Mouse (Mus musculus): Measurements from ENCODE around the gene Tmem270.
"Not testable (repeated sequence)": the region's sequence is repeated elsewhere in the genome, so short reads cannot be mapped to it uniquely, and the experiment has no call there.

- TF ChIP-seq POLR2A (IDR thresholded peaks at IDR 0.05; ENCODE audit: low read depth, low read length); MAX (IDR thresholded peaks at IDR 0.05; ENCODE audit: low read length); EP300 (IDR thresholded peaks at IDR 0.05; ENCODE audit: low read length); RAD21 (IDR thresholded peaks at IDR 0.05; ENCODE audit: low read depth, low read length); E2F4 (IDR thresholded peaks at IDR 0.05; ENCODE audit: insufficient replicate concordance, low read depth, low read length); CTCF (conservative IDR thresholded peaks at IDR 0.05 in 1 of 2, IDR thresholded peaks at IDR 0.05 in 1 of 2; ENCODE audit: low read depth in 2 of 2, low read length in 2 of 2): not testable (repeated sequence)
Measured at GRCm38 (mm10) chr5:134939554-134939953, 33.0 kb upstream of the Tmem270 start.

Data from CH12.LX (cell line).